Mouse (Mus musculus) liver, embryonic 16.5 days (tissue): ENCODE data around the gene B3gnt7. TPM values are rescaled to one million over a fixed set of nuclear protein-coding genes. Genes with fewer than 3 reads are reported as not detected.

Source experiments
- microRNA-seq: library from miRNA; unstranded; fragments of <30 nt; microRNA quantifications from one replicate; pipeline ENCODE4, GENCODE M21; 2016
- polyA plus RNA-seq: library from polyadenylated mRNA; unstranded; fragments of >200 nt; fragmentation: Nextera tagmentation; extraction: Ambion mirVana; gene quantifications from 2 replicates; pipeline ENCODE4 v1.2.1, GENCODE M21; 2015

Gene B3gnt7
- polyA plus RNA-seq, 1 experiment from 2014 or later: 0.65 TPM

Small RNA genes within 50 kb of the gene (microRNA-seq; reads per million reads assigned to microRNA genes)
- gene mmu-mir-3535: 37.7 reads per million, percentile 44 among the genes with 10 or more reads in this experiment

Other genes starting within 250 kb of the B3gnt7 start
- 82.2 and 87.2 TPM in 2 replicates for gene Psmd1, start 238.4 kb upstream of the B3gnt7 start, polyA plus RNA-seq
- gene Htr2b, start 190.9 kb upstream of the B3gnt7 start, polyA plus RNA-seq: 0.06 and 0.18 TPM in 2 replicates
- 0.14 TPM in 1 of 2 replicates, not detected in the other for gene Gm21972, start 169.2 kb upstream of the B3gnt7 start, polyA plus RNA-seq
- gene Armc9, start 148.1 kb upstream of the B3gnt7 start, polyA plus RNA-seq: 8.4 and 10.6 TPM in 2 replicates
- gene Ncl, start 56.6 kb downstream of the B3gnt7 start, polyA plus RNA-seq: 175 and 188 TPM in 2 replicates
- gene Nmur1, start 123.4 kb downstream of the B3gnt7 start, polyA plus RNA-seq: not detected in 2 replicates
- gene Tex44, start 123.5 kb downstream of the B3gnt7 start, polyA plus RNA-seq: not detected in 2 replicates
- 500 and 746 TPM in 2 replicates for gene Ptma, start 223.9 kb downstream of the B3gnt7 start, polyA plus RNA-seq